Mouse (Mus musculus) limb, embryonic 11.5 days (tissue): ENCODE data around the gene Pcdh15. TPM values are rescaled to one million over a fixed set of nuclear protein-coding genes. Genes with fewer than 3 reads are reported as not detected.

Experiments
- ATAC-seq: fragments of 200-750 bp; cut with Nextera tagmentation; 2 replicates; pipeline ENCODE4 v1.8.0; 2017; ENCODE audit warnings: low read depth; ENCODE audit not compliant: insufficient number of reproducible peaks, low FRiP score, low TSS enrichment
- DNase-seq: peaks from one replicate; pipeline ENCODE4 v3.0.0-alpha.2; 2015; ENCODE audit warnings: low spot score
- H3K27ac ChIP-seq: fragments of 300-500 bp; sonication (generic); replicated peaks from 2 replicates; pipeline ENCODE4 v1.5.1; 2014; ENCODE audit warnings: low read depth, mild to moderate bottlenecking, low read length
- H3K27me3 ChIP-seq: fragments of 300-500 bp; sonication (generic); 2 replicates; pipeline ENCODE4 v1.6.1; 2014; ENCODE audit warnings: mild to moderate bottlenecking, low read length, mixed read lengths; ENCODE audit not compliant: control insufficient read depth, insufficient read depth
- H3K36me3 ChIP-seq: fragments of 300-500 bp; sonication (generic); 2 replicates; pipeline ENCODE4 v1.6.1; 2014; ENCODE audit warnings: mild to moderate bottlenecking, low read length, moderate library complexity, mixed read lengths; ENCODE audit not compliant: control insufficient read depth, insufficient read depth
- H3K4me1 ChIP-seq: fragments of 300-500 bp; sonication (generic); 2 replicates; pipeline ENCODE4 v1.6.1; 2014; ENCODE audit warnings: low read length, mixed read lengths; ENCODE audit not compliant: control insufficient read depth, insufficient read depth
- H3K4me2 ChIP-seq: fragments of 300-500 bp; sonication (generic); 2 replicates; pipeline ENCODE4 v1.6.1; 2014; ENCODE audit warnings: low read depth, mild to moderate bottlenecking, moderate library complexity; ENCODE audit not compliant: severe bottlenecking
- H3K4me3 ChIP-seq: fragments of 300-500 bp; sonication (generic); 2 replicates; pipeline ENCODE4 v1.5.1; 2014; ENCODE audit warnings: low read depth, low read length
- H3K9ac ChIP-seq: fragments of 300-500 bp; sonication (generic); 2 replicates; pipeline ENCODE4 v1.6.1; 2014; ENCODE audit warnings: mild to moderate bottlenecking, low read length
- H3K9me3 ChIP-seq: fragments of 300-500 bp; sonication (generic); 2 replicates; pipeline ENCODE4 v1.6.1; 2016; ENCODE audit warnings: low read length; ENCODE audit not compliant: control insufficient read depth
- WGBS: fragments of 180-500 bp; shearing (Covaris S2); extraction: QIAGEN DNeasy Blood & Tissue Kit; methylation state at CpG from one replicate; pipeline ENCODE4 v1.1.7; 2014; 5-methylcytosine and 5-hydroxymethylcytosine counted together
- polyA plus RNA-seq: library from polyadenylated mRNA; unstranded; fragments of >200 nt; fragmentation: Nextera tagmentation; extraction: Ambion mirVana; gene quantifications from 2 replicates; pipeline ENCODE4 v1.2.1, GENCODE M21; 2014

The Pcdh15 gene
- polyA plus RNA-seq, 1 experiment from 2014 or later = 0.81 TPM

DNA sequence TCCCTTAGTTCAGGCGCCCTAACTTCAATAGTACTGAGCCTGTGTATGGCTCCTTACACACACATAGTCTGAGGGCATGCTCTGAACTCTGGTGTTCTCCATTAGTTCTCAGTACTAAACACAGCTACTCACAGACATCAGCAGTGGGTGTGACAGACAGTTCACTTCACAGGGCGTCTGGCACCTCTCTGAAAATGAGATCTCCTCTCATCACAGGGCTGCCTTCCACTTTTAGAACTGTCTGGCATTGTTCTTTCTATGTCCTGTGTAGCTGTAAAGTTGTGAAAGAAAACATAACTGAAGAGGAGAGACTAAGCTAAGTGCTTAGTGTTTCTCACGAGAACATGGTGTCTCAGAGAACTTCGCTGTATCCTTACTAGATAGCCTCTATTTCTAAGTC, 816.0 kb downstream of the Pcdh15 start:
- Histone ChIP-seq H3K36me3 (no peaks in the 10 kb centered on the region), H3K4me3 (no peak overlapping the region), H3K27ac (no peak overlapping the region), H3K27me3 (no peaks in the 10 kb centered on the region), H3K4me2 (no peak overlapping the region), H3K9me3 (no peaks in the 10 kb centered on the region), H3K9ac (no peak overlapping the region), H3K4me1 (no peaks in the 10 kb centered on the region)
- 83% methylated on average over 4 of the region's 4 CpGs for WGBS
- DNase-seq = no peak
- no peak for ATAC-seq

DNA sequence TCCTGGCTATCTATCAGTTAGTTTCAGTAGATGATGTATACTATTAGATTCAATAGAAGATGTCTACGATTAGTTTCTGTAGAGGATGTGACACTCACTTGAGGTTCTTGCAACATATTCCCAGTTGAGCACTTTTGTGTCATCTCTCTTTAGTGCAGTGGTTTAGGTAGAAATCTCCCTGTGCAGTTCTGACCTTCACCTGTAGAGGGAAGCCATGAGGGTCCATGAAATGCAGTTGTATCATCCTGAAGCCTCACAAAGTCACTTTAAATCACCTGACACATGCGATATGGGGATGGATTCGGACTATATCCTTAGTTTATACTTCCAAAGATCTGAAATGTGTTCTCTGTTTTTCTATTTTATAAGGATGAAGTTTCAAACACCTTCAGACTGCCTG, 822.4 kb downstream of the Pcdh15 start:
- ATAC-seq (no peak), DNase-seq (no peak)
- Histone ChIP-seq H3K9ac (no peak overlapping the region), H3K4me2 (no peak overlapping the region), H3K9me3 (no peaks in the 10 kb centered on the region), H3K4me3 (no peak overlapping the region), H3K27ac (no peak overlapping the region), H3K4me1 (no peaks in the 10 kb centered on the region), H3K36me3 (no peaks in the 10 kb centered on the region), H3K27me3 (no peaks in the 10 kb centered on the region)
- 66% methylated on average over 3 of the region's 3 CpGs for WGBS

DNA sequence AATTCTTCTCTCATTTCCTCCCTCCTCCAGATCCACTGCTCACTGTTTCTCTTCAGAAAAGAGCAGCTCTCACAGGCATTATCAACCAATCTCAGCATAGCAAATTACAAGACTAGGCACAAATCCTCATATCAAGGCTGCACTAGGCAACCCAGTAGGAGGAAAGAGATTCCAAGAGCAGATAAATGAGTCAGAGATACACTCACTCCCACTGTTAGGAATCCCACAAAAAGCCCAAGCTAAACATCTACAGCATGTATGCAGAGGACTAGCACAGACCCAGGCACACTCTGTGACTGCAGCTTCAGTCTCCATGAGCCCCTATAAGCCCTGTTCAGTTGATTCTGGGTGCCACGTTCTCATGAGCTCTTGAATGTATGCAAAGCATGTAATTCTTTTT, 829.5 kb downstream of the Pcdh15 start:
- WGBS = 78% methylated on average over 1 of the region's 1 CpGs
- Histone ChIP-seq H3K4me2 (no peak overlapping the region), H3K36me3 (no peaks in the 10 kb centered on the region), H3K4me3 (no peak overlapping the region), H3K9me3 (no peaks in the 10 kb centered on the region), H3K4me1 (no peaks in the 10 kb centered on the region), H3K9ac (no peak overlapping the region), H3K27ac (no peak overlapping the region), H3K27me3 (no peaks in the 10 kb centered on the region)
- no peak for ATAC-seq
- DNase-seq = no peak

DNA sequence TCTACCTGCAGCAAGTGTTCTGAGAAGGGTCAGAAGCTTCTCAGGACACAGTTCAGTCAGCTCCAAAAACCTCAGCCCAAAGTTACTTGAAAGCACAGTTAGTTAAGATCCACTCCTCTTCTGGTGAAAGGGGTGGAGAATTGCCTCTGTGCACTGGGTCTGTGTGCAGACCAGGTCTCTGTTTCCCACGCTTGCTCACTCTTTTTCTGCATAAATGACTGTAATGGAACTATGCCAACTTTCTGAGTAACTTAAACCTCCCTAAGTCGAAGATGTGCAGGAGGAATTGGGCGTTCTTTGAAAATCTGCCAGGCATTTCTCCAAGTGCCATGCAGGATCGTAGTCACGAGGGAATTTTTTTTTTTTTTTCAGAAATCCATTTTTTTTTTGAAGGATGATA, 830.6 kb downstream of the Pcdh15 start:
- WGBS = 89% methylated on average over 5 of the region's 5 CpGs
- DNase-seq (no peak), ATAC-seq (no peak)
- Histone ChIP-seq H3K27me3 (no peaks in the 10 kb centered on the region), H3K9me3 (no peaks in the 10 kb centered on the region), H3K9ac (no peak overlapping the region), H3K4me3 (no peak overlapping the region), H3K27ac (no peak overlapping the region), H3K4me2 (no peak overlapping the region), H3K4me1 (no peaks in the 10 kb centered on the region), H3K36me3 (no peaks in the 10 kb centered on the region)

GRCm38 (mm10) chr10:73931185-73931584, 832.0 kb downstream of the Pcdh15 start:
- H3K4me1 ChIP-seq = no peaks in the 10 kb centered on the region
- no peak overlapping the region for H3K27ac ChIP-seq
- no peaks in the 10 kb centered on the region for H3K36me3 ChIP-seq
- ATAC-seq (0 out of 2 replicates have a peak, but pooled peaks have one; percentile 13), DNase-seq (no peak)
- no peaks in the 10 kb centered on the region for H3K27me3 ChIP-seq
- H3K4me2 ChIP-seq = no peak overlapping the region
- no peak overlapping the region for H3K4me3 ChIP-seq
- no peaks in the 10 kb centered on the region for H3K9me3 ChIP-seq
- H3K9ac ChIP-seq = no peak overlapping the region

DNA sequence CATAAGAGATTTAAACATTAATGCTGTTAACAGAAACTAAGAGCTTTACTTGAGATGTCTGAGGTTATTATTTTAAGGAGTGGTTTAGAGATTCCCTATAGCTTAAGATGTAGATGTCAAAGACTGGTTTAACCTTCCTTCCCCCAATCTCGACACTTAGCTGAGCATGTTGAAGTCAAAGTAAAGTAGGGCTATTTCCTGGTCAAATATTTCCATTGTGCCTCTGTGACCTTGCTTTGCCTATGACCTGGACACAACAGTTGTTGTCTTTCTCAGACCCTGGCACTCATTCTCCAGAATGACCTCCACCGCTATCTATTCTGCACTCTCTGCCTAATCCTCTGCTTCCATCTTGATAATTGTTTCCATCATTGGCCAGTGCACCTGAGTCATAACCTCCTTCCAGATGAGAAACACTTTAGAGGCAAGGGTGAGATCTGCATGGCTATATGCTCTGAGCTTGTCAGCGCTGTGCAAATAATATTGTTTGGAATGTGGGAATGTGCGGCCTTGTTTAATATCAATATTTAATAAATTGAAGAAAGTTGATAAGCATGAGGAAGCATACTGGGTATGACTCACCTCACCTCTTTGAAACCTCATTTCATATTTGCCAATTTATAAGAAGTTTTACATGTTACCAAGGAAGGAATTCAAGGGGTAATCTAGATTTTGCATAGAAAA, 833.0 kb downstream of the Pcdh15 start:
- Histone ChIP-seq H3K9ac (no peak overlapping the region), H3K9me3 (no peaks in the 10 kb centered on the region), H3K4me3 (no peak overlapping the region), H3K36me3 (no peaks in the 10 kb centered on the region), H3K4me1 (no peaks in the 10 kb centered on the region), H3K27ac (no peak overlapping the region), H3K4me2 (no peak overlapping the region), H3K27me3 (no peaks in the 10 kb centered on the region)
- ATAC-seq (no peak), DNase-seq (no peak)
- WGBS = 94% methylated on average over 4 of the region's 4 CpGs

- Histone ChIP-seq H3K36me3 (no peaks in the 10 kb centered on the region), H3K9me3 (no peaks in the 10 kb centered on the region), H3K4me2 (no peak overlapping the region), H3K9ac (no peak overlapping the region), H3K4me1 (no peaks in the 10 kb centered on the region), H3K4me3 (no peak overlapping the region), H3K27me3 (no peaks in the 10 kb centered on the region), H3K27ac (no peak overlapping the region)
- DNase-seq (no peak), ATAC-seq (no peak)
- WGBS = 82% methylated on average over 5 of the region's 5 CpGs
These were observed 837.0 kb downstream of the Pcdh15 start for GRCm38 (mm10) chr10:73936121-73936520.

DNA sequence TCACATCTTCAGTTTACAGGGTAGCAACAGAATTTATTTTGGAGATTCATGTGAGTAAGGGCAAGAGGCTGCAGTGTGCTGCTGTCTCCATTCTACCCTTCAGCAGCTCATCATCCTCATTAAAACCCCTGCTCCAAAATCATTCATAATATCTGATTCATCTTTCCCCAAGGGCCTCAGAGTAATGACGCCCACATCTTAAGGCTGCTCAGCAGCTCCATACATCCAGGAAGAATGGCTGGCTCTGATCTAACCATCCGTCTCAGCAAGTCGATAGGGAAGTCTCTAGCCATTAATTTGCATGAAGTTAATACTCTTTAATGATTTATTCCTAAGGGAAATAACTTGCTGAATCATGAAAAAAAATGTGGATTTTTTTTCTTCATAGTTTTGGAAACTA, 839.8 kb downstream of the Pcdh15 start:
- DNase-seq = no peak
- H3K36me3 ChIP-seq = no peaks in the 10 kb centered on the region
- no peaks in the 10 kb centered on the region for H3K4me1 ChIP-seq
- H3K9ac ChIP-seq = no peak overlapping the region
- H3K27me3 ChIP-seq = no peaks in the 10 kb centered on the region
- no peak overlapping the region for H3K4me3 ChIP-seq
- WGBS = 80% methylated on average over 3 of the region's 3 CpGs
- no peak for ATAC-seq
- H3K9me3 ChIP-seq = no peaks in the 10 kb centered on the region
- H3K27ac ChIP-seq = no peak overlapping the region
- H3K4me2 ChIP-seq = no peak overlapping the region

DNA sequence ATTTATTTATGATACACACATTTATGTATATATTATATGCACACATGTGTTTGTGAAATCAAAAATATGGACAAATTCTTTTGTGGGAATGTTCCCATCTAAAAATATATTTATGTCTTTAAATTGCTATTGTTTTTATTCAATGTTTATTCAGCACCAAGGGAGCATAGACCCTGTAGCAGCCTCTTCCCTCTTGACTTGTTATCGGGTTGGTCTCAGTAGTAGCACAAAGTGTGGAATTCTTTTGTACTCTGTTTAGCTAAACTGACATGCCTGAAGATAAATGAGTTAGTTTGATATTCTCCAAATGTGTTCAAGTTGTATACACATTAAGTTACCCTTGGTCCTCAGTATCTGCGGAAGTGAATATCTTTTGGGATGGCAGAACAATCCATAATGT, 848.7 kb downstream of the Pcdh15 start:
- Histone ChIP-seq H3K27me3 (no peaks in the 10 kb centered on the region), H3K9ac (no peak overlapping the region), H3K36me3 (no peaks in the 10 kb centered on the region), H3K27ac (no peak overlapping the region), H3K4me3 (no peak overlapping the region), H3K4me2 (no peak overlapping the region), H3K4me1 (no peaks in the 10 kb centered on the region), H3K9me3 (no peaks in the 10 kb centered on the region)
- DNase-seq (no peak), ATAC-seq (no peak)
- WGBS = 91% methylated on average over 2 of the region's 2 CpGs
